Mouse (Mus musculus): ENCODE results near the gene Hs3st4.

- TF ChIP-seq CTCF (IDR thresholded peaks at IDR 0.05; ENCODE audit: low read depth): no peak
- TF ChIP-seq EP300 (IDR thresholded peaks at IDR 0.05; ENCODE audit: low read depth): no peak
Observed at GRCm38 (mm10) chr7:124399184-124399583, 416.5 kb downstream of the Hs3st4 start.

All from liver, embryonic 14.5 days (tissue).